Mouse (Mus musculus): ENCODE measurements around the gene Serp1. TPM values are rescaled to one million over a fixed set of nuclear protein-coding genes. Genes with fewer than 3 reads are reported as not detected.

The Serp1 gene
- polyA plus RNA-seq (2012; rRNA removed) = 44.7 and 52.8 TPM in 2 replicates

GRCm38 (mm10) chr3:58525652-58526407 lies at the start of gene Serp1, which contains the start of gene Eif2a:
Gene Serp1 (minus strand): TSS chr3:58525892.
Gene Eif2a (plus strand): TSS chr3:58525821.

Other genes starting within 250 kb of the Serp1 start
- gene Tsc22d2, start 111.2 kb downstream of the Serp1 start, polyA plus RNA-seq (2012; rRNA removed) = 12.6 and 17.6 TPM in 2 replicates
- gene Eif2a, start 71 bp downstream of the Serp1 start, polyA plus RNA-seq (2012; rRNA removed) = 49.0 and 61.8 TPM in 2 replicates
- gene Selenot, start 50.7 kb upstream of the Serp1 start, polyA plus RNA-seq (2012; rRNA removed) = 56.3 and 58.5 TPM in 2 replicates
- 0.05 and 0.10 TPM in 2 replicates for gene Erich6, start 111.3 kb upstream of the Serp1 start, polyA plus RNA-seq (2012; rRNA removed)
- 6.7 and 6.8 TPM in 2 replicates for gene Siah2, start 166.5 kb upstream of the Serp1 start, polyA plus RNA-seq (2012; rRNA removed)

Data from central nervous system, embryonic 11.5 days (tissue).